Mouse (Mus musculus): ENCODE measurements around the gene Ap4s1. TPM values are rescaled to one million over a fixed set of nuclear protein-coding genes. Genes with fewer than 3 reads are reported as not detected.

Gene Ap4s1
- 18.7 to 23.6 TPM (median 21.7 TPM) in 4 replicates for total RNA-seq (2023; ENCODE audit: inconsistent age)

GRCm38 (mm10) chr12:51690893-51691844, at the start of gene Ap4s1:
Gene Ap4s1 (plus strand): TSS chr12:51691033.

GRCm38 (mm10) chr12:51691845-51692632, 1.2 kb downstream of the Ap4s1 start, which contains the start of gene Strn3:
Gene Strn3 (minus strand): TSS chr12:51691897.

Other genes starting within 250 kb of the Ap4s1 start
- gene Coch, start 97.7 kb upstream of the Ap4s1 start, total RNA-seq (2023; ENCODE audit: inconsistent age) = 0.27 to 0.80 TPM (median 0.58 TPM) in 3 of 4 replicates, not detected in the other
- gene Strn3, start 864 bp downstream of the Ap4s1 start, total RNA-seq (2023; ENCODE audit: inconsistent age) = 45.1 to 52.0 TPM (median 51.5 TPM) in 4 replicates
- 109 to 125 TPM (median 117 TPM) in 4 replicates for gene Hectd1, start 138.5 kb downstream of the Ap4s1 start, total RNA-seq (2023; ENCODE audit: inconsistent age)

Data from B cell, adult (primary cell).